Mouse (Mus musculus) myocyte (in vitro differentiated cells): ENCODE data around the gene Gmeb1. TPM values are rescaled to one million over a fixed set of nuclear protein-coding genes. Genes with fewer than 3 reads are reported as not detected.
"Not testable (repeated sequence)": the region's sequence is repeated elsewhere in the genome, so short reads cannot be mapped to it uniquely, and the experiment has no call there.

Source experiments
- H3K27me3 ChIP-seq: one replicate; pipeline ENCODE4 v1.6.1; 2011; ENCODE audit not compliant: control insufficient read depth, insufficient read depth, insufficient read length
- H3K36me3 ChIP-seq: one replicate; pipeline ENCODE4 v1.6.1; 2011; ENCODE audit not compliant: control insufficient read depth, insufficient read depth
- H3K4me2 ChIP-seq: one replicate; pipeline ENCODE4 v1.6.1; 2011; ENCODE audit warnings: low read depth, control low read depth
- H3K4me3 ChIP-seq: one replicate; pipeline ENCODE4 v1.5.1; 2011; ENCODE audit warnings: mild to moderate bottlenecking, control low read depth, moderate library complexity
- H3K79me2 ChIP-seq: one replicate; pipeline ENCODE4 v1.6.1; 2011; ENCODE audit not compliant: control insufficient read depth, insufficient read depth
- H3ac ChIP-seq: one replicate; pipeline ENCODE4 v1.6.1; 2011; ENCODE audit not compliant: control insufficient read depth, insufficient read length
- CEBPB ChIP-seq: IDR thresholded peaks from 2 replicates; pipeline ENCODE4 v1.6.1; 2011; ENCODE audit warnings: mild to moderate bottlenecking, moderate library complexity; ENCODE audit not compliant: poor library complexity, insufficient read depth, severe bottlenecking
- E2F4 ChIP-seq: IDR thresholded peaks from one replicate; pipeline ENCODE4 v1.6.1; 2011; ENCODE audit warnings: mild to moderate bottlenecking, control low read depth, moderate library complexity; ENCODE audit not compliant: insufficient read depth
- MAX ChIP-seq: IDR thresholded peaks from one replicate; pipeline ENCODE4 v1.6.1; 2011; ENCODE audit warnings: low read depth, mild to moderate bottlenecking, control low read depth
- MYOD1 ChIP-seq, 3 experiments: IDR thresholded peaks; one replicate each; pipeline ENCODE4 v1.6.1; 2011; ENCODE audit warnings: control low read depth in 2 of 3, low read depth in 2 of 3, mild to moderate bottlenecking in 2 of 3, moderate library complexity in 1 of 3; ENCODE audit not compliant: insufficient read length in 2 of 3, control insufficient read depth in 1 of 3
- MYOG ChIP-seq, 3 experiments: IDR thresholded peaks; one replicate each; pipeline ENCODE4 v1.6.1; 2011; ENCODE audit warnings: control low read depth in 2 of 3, low read depth in 2 of 3, mild to moderate bottlenecking in 2 of 3; ENCODE audit not compliant: insufficient read length in 2 of 3, control insufficient read depth in 1 of 3, insufficient read depth in 1 of 3
- POLR2A ChIP-seq: IDR thresholded peaks from one replicate; pipeline ENCODE4 v1.6.1; 2011; ENCODE audit warnings: low read depth, mild to moderate bottlenecking, control low read depth, moderate library complexity; ENCODE audit not compliant: insufficient read length
- POLR2AphosphoS2 ChIP-seq: IDR thresholded peaks from one replicate; pipeline ENCODE4 v1.6.1; 2011; ENCODE audit warnings: low read depth, control low read depth; ENCODE audit not compliant: insufficient read length
- REST ChIP-seq: IDR thresholded peaks from one replicate; pipeline ENCODE4 v1.6.1; 2011; ENCODE audit warnings: mild to moderate bottlenecking, control low read depth, moderate library complexity; ENCODE audit not compliant: insufficient read depth, insufficient read length
- SRF ChIP-seq: IDR thresholded peaks from one replicate; pipeline ENCODE4 v1.6.1; 2011; ENCODE audit warnings: low read depth; ENCODE audit not compliant: control insufficient read depth, insufficient read length
- TCF12 ChIP-seq: IDR thresholded peaks from one replicate; pipeline ENCODE4 v1.6.1; 2011; ENCODE audit warnings: mild to moderate bottlenecking, control low read depth; ENCODE audit not compliant: poor library complexity, insufficient read depth, severe bottlenecking
- TCF3 ChIP-seq: IDR thresholded peaks from one replicate; pipeline ENCODE4 v1.6.1; 2011; ENCODE audit warnings: low read depth, control low read depth; ENCODE audit not compliant: insufficient read length
- USF1 ChIP-seq: IDR thresholded peaks from one replicate; pipeline ENCODE4 v1.6.1; 2011; ENCODE audit warnings: low read depth, mild to moderate bottlenecking, control low read depth, moderate library complexity
- polyA plus RNA-seq: library from polyadenylated mRNA; unstranded; fragments of >200 nt; fragmentation: generic; extraction: Trizol; gene quantifications from one replicate; pipeline ENCODE4 v1.2.1, GENCODE M21; 2012; ENCODE audit warnings: missing spikeins

Gmeb1 gene
- polyA plus RNA-seq, 1 experiment = 11.7 TPM

DNA sequence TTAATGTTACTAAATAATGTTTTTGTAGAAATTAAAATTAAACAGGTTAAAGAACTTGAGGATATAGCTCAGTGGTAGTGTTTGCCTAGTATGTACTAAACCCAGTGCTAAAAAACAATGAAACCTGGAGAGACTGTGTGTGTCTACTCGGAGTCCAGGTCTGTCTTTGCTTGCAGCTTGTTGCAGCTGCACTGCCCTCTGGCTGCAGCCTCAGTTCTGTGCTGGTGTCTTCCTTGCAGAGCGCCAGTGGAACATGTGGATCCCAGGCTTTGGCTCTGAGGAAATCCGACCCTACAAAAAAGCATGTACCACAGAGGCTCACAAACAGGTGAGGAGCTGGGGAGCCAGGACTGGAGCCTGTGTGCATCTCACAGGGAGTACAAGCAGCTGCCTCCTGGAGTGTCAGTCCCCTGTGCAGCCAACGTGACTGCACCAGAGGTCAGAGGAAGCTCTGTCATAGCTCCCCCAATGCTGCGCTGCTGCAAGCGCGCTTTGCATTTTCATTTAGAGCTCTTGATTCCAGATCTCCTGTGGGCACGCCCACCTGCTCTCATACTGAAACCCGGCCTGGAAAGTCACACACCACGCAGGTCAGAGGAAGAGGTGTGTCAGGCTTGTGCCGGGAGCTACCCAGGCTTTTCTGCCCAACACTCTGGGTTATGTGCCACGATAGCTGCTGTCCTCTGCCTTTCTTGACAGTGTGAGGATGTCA, 30.4 kb upstream of the Gmeb1 start:
- Histone ChIP-seq H3K27me3 (no peaks in the 10 kb centered on the region), H3K36me3 (peaks cover 8% of the 10 kb centered on the region), H3K79me2 (no peaks in the 10 kb centered on the region), H3K4me2 (no peak overlapping the region), H3K4me3 (no peak overlapping the region), H3ac (no peak overlapping the region)
- TF ChIP-seq POLR2AphosphoS2 (no peak), CEBPB (no peak), MYOD1 (IDR thresholded peaks at IDR 0.05; ENCODE audit: control insufficient read depth in 1 of 3, insufficient read length in 2 of 3, low read depth in 2 of 3) (no peak), MYOG (IDR thresholded peaks at IDR 0.05; ENCODE audit: control insufficient read depth in 1 of 3, insufficient read depth in 1 of 3, insufficient read length in 2 of 3, low read depth in 2 of 3) (no peak), TCF12 (no peak), POLR2A (no peak), SRF (no peak), REST (no peak), TCF3 (no peak), E2F4 (no peak), USF1 (no peak), MAX (no peak)

DNA sequence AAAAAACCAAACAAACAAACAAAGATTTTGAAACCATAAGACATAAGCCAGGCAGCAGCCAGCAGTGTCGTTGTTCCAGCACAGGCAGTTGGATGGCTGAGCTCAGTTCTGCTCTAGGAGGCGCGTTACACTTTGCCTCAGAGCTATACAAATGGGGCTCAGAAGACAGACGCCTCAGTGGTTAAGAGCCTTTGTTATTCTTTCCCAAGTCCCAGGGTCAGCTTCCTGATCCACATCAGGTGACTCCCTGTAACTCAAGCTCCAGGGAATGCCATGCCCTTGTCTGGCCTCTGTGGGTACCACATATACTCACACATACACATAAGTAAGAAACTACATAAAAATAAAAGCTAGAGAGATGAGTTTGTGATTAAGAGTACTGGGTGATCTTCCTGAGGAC, 29.7 kb upstream of the Gmeb1 start:
- no peaks in the 10 kb centered on the region for H3K27me3 ChIP-seq
- no peak overlapping the region for H3K4me3 ChIP-seq
- H3ac ChIP-seq = no peak overlapping the region
- TF ChIP-seq REST (no peak), TCF3 (no peak), CEBPB (no peak), MYOD1 (IDR thresholded peaks at IDR 0.05; ENCODE audit: control insufficient read depth in 1 of 3, insufficient read length in 2 of 3, low read depth in 2 of 3) (no peak), MYOG (IDR thresholded peaks at IDR 0.05; ENCODE audit: control insufficient read depth in 1 of 3, insufficient read depth in 1 of 3, insufficient read length in 2 of 3, low read depth in 2 of 3) (no peak), POLR2AphosphoS2 (no peak), POLR2A (no peak), USF1 (no peak), TCF12 (no peak), MAX (no peak), E2F4 (no peak), SRF (no peak)
- peaks cover 8% of the 10 kb centered on the region for H3K36me3 ChIP-seq
- no peak overlapping the region for H3K4me2 ChIP-seq
- H3K79me2 ChIP-seq = no peaks in the 10 kb centered on the region

DNA sequence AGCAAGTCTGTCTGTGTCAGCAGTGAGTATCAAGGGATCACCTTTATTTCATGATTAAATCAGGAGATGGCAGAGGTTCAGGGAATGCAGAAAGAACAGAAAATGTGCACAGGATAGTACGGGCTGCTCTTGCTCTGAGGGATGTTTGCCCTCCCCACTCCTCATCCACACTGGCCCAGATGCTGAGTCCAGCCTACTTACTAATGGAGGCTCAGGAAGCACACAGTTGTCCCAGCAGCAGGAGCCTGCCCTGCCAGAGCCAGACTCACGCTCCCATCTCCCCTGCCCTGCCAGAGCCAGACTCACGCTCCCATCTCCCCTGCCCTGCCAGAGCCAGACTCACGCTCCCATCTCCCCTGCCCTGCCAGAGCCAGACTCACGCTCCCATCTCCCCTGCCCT, 27.4 kb upstream of the Gmeb1 start:
- H3ac ChIP-seq, H3K4me3 ChIP-seq, H3K4me2 ChIP-seq, H3K79me2 ChIP-seq, H3K27me3 ChIP-seq: not testable (repeated sequence)
- H3K36me3 ChIP-seq = peaks cover 22% of the 10 kb centered on the region

DNA sequence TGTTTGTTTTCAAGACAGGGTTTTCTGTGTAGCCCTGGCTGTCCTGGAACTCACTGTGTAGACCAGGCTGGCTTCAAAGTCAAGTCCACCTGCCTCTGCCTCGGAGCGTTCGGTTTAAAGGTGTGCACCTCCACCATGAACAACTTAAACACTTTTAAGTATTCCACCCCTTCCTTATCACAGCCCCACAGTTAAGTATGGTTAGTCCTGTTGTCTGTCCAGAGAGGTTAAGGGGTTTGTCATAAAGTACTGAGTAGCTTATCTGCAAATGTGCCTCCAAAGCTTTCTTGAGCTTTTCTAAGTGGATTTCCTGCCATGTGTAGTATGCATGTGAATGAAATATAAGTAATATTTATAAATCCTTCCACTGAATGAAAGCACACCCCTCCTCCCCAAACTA, 14.5 kb upstream of the Gmeb1 start:
- TF ChIP-seq TCF3 = no peak
- no peak for TF ChIP-seq TCF12
- TF ChIP-seq USF1 = no peak
- no peak for TF ChIP-seq MYOG (IDR thresholded peaks at IDR 0.05; ENCODE audit: control insufficient read depth in 1 of 3, insufficient read depth in 1 of 3, insufficient read length in 2 of 3, low read depth in 2 of 3)
- TF ChIP-seq CEBPB = no peak
- no peak for TF ChIP-seq POLR2A
- no peak for TF ChIP-seq E2F4
- TF ChIP-seq SRF = no peak
- no peak for TF ChIP-seq POLR2AphosphoS2
- no peak for TF ChIP-seq MYOD1 (IDR thresholded peaks at IDR 0.05; ENCODE audit: control insufficient read depth in 1 of 3, insufficient read length in 2 of 3, low read depth in 2 of 3)
- no peak for TF ChIP-seq REST
- no peak for TF ChIP-seq MAX
- Histone ChIP-seq H3K36me3 (peaks cover 3% of the 10 kb centered on the region), H3K4me2 (no peak overlapping the region), H3ac (no peak overlapping the region), H3K27me3 (no peaks in the 10 kb centered on the region), H3K4me3 (peak overlapping the region; percentile 97), H3K79me2 (peaks cover 23% of the 10 kb centered on the region)
